Mouse (Mus musculus): Measurements from ENCODE around the gene Usp21. TPM values are rescaled to one million over a fixed set of nuclear protein-coding genes. Genes with fewer than 3 reads are reported as not detected.

Usp21 gene
- total and polyA plus RNA-seq, 3 experiments = 10.0 to 66.4 TPM; not detected in 1

- TF ChIP-seq MAFK (IDR thresholded peaks at IDR 0.05; ENCODE audit: borderline replicate concordance, low read depth, low read length) (no peak), E2F4 (IDR thresholded peaks at IDR 0.05; ENCODE audit: borderline replicate concordance, low read depth, low read length) (peak; percentile 45; the same call in 1 of the 2 replicates), RCOR1 (IDR thresholded peaks at IDR 0.05; ENCODE audit: low read depth, low read length) (no peak), GABPA (IDR thresholded peaks at IDR 0.05; ENCODE audit: low read depth, low read length) (no peak), MEF2A (IDR thresholded peaks at IDR 0.05; ENCODE audit: extremely low read depth, insufficient replicate concordance, low read depth, low read length, poor library complexity, severe bottlenecking) (no peak), ZMIZ1 (IDR thresholded peaks at IDR 0.05; ENCODE audit: low read depth, low read length) (0 out of 2 replicates have a peak, but pooled peaks have one; percentile 6), SIN3A (IDR thresholded peaks at IDR 0.05; ENCODE audit: low read length) (no peak; the same call in none of the 2 replicates), ZKSCAN1 (IDR thresholded peaks at IDR 0.05; ENCODE audit: low read depth, low read length) (no peak)
Measured at GRCm38 (mm10) chr1:171294298-171295062, 6.7 kb upstream of the Usp21 start, which contains the start of gene Ufc1 (continued).

- Histone ChIP-seq H3K79me2 (ENCODE audit: control insufficient read depth, insufficient read depth, low read length, poor library complexity) (peaks cover 14% of the 10 kb centered on the region), H3K9me3 (replicated peaks; ENCODE audit: insufficient read depth, low read length) (no peaks in the 10 kb centered on the region), H3K4me3 (ENCODE audit: control insufficient read depth in 1 of 2, insufficient read depth in 1 of 2, low read depth in 2 of 2, low read length in 2 of 2) (peak overlapping the region; percentile 83 to 100), H3K4me1 (ENCODE audit: control insufficient read depth in 1 of 2, insufficient read depth in 2 of 2, low read length in 2 of 2) (peaks cover 0 to 9% of the 10 kb centered on the region in 2 experiments; a peak in 3 of 4 replicates), H3K9ac (ENCODE audit: control insufficient read depth, low read depth, low read length, poor library complexity, severe bottlenecking) (peak overlapping the region; percentile 99), H3K27ac (ENCODE audit: control insufficient read depth, low read depth, low read length) (peak overlapping the region; percentile 99; the same call in 1 of the 2 replicates), H3K27me3 (ENCODE audit: control insufficient read depth in 1 of 2, insufficient read depth in 2 of 2, low read length in 2 of 2) (no peaks in the 10 kb centered on the region; a peak in 1 of 4 replicates), H3K36me3 (ENCODE audit: control insufficient read depth in 1 of 2, insufficient read depth in 2 of 2, low read length in 2 of 2) (peaks cover 0 to 14% of the 10 kb centered on the region in 2 experiments; a peak in 2 of 4 replicates)
- DNase-seq (ENCODE audit: low read depth, low spot score) = peak; percentile 62
- 0 out of 2 replicates have a peak, but pooled peaks have one; percentile 19 for TF ChIP-seq CHD1 (IDR thresholded peaks at IDR 0.05; ENCODE audit: low read depth, low read length)
- TF ChIP-seq TCF12 (IDR thresholded peaks at IDR 0.05; ENCODE audit: low read depth, low read length) = no peak
- TF ChIP-seq KAT2A (conservative IDR thresholded peaks at IDR 0.05; ENCODE audit: low read depth, low read length) = no peak
Measured at GRCm38 (mm10) chr1:171293906-171294297, 6.1 kb upstream of the Usp21 start.

- Histone ChIP-seq H3K36me3 (ENCODE audit: control insufficient read depth in 1 of 2, insufficient read depth in 2 of 2, low read length in 2 of 2) (peaks cover 0 to 14% of the 10 kb centered on the region in 2 experiments; a peak in 2 of 4 replicates), H3K27ac (ENCODE audit: control insufficient read depth, low read depth, low read length) (no peak overlapping the region), H3K9ac (ENCODE audit: control insufficient read depth, low read depth, low read length, poor library complexity, severe bottlenecking) (no peak overlapping the region), H3K9me3 (replicated peaks; ENCODE audit: insufficient read depth, low read length) (no peaks in the 10 kb centered on the region), H3K4me1 (ENCODE audit: control insufficient read depth in 1 of 2, insufficient read depth in 2 of 2, low read length in 2 of 2) (peaks cover 0 to 9% of the 10 kb centered on the region in 2 experiments; a peak in 3 of 4 replicates), H3K79me2 (ENCODE audit: control insufficient read depth, insufficient read depth, low read length, poor library complexity) (peaks cover 14% of the 10 kb centered on the region), H3K27me3 (ENCODE audit: control insufficient read depth in 1 of 2, insufficient read depth in 2 of 2, low read length in 2 of 2) (no peaks in the 10 kb centered on the region; a peak in 1 of 4 replicates), H3K4me3 (ENCODE audit: control insufficient read depth in 1 of 2, insufficient read depth in 1 of 2, low read depth in 2 of 2, low read length in 2 of 2) (peak overlapping the region in 1 of 2 experiments; percentile 83; a peak in 3 of 4 replicates)
- TF ChIP-seq JUND (IDR thresholded peaks at IDR 0.05; ENCODE audit: low read depth, low read length) (no peak), CHD1 (IDR thresholded peaks at IDR 0.05; ENCODE audit: low read depth, low read length) (0 out of 2 replicates have a peak, but pooled peaks have one; percentile 5), USF1 (IDR thresholded peaks at IDR 0.05; ENCODE audit: low read depth, low read length) (no peak), ELF1 (IDR thresholded peaks at IDR 0.05; ENCODE audit: low read depth, low read length) (no peak), TCF12 (IDR thresholded peaks at IDR 0.05; ENCODE audit: low read depth, low read length) (no peak), BHLHE40 (IDR thresholded peaks at IDR 0.05; ENCODE audit: borderline replicate concordance, low read depth, low read length) (no peak), MAX (IDR thresholded peaks at IDR 0.05; ENCODE audit: low read length) (no peak), HCFC1 (IDR thresholded peaks at IDR 0.05; ENCODE audit: low read depth, low read length) (no peak)
- no peak for DNase-seq (ENCODE audit: low read depth, low spot score)
Measured at GRCm38 (mm10) chr1:171293351-171293750, 5.6 kb upstream of the Usp21 start.
